Comparison of ENCODE assay signal across 9 mouse cellular contexts in genomic region chr11:87756251-87756820, GRCm38 (mm10). TPM values are rescaled to one million over a fixed set of nuclear protein-coding genes. Genes with fewer than 3 reads are reported as not detected.
DNase-seq lines count a peak whose midpoint lies in the region; ATAC-seq and TF ChIP-seq lines count a peak whose summit lies in the region.
"Had no signal": no experiment of that assay in that cellular context is flagged by ENCODE, and none has a peak within 500 bp of the region (broad histone marks: within the 10 kb centered on the region; RNA-seq: fewer than 3 reads in every experiment).

No protein-coding gene starts in this region.

- peaks cover 18% of the 10 kb centered on the region for H3K4me1 ChIP-seq in forebrain, embryonic 12.5 days

- H3K36me3 ChIP-seq in C2C12 (ENCODE audit: control insufficient read depth, insufficient read depth), result peaks cover 9% of the 10 kb centered on the region
- H3K36me3 ChIP-seq in forebrain, embryonic 12.5 days (replicated peaks), result no peaks in the 10 kb centered on the region
- H3K36me3 ChIP-seq: embryonic facial prominence, embryonic 13.5 days had no signal

- TF ChIP-seq CTCF in C2C12 (IDR thresholded peaks at IDR 0.05; ENCODE audit: control insufficient read depth, insufficient read depth, insufficient read length), result no peak

- no peak overlapping the region for H3K4me2 ChIP-seq in forebrain, embryonic 12.5 days
- H3K4me2 ChIP-seq: embryonic facial prominence, embryonic 13.5 days had no signal

- no peak overlapping the region for H3K9ac ChIP-seq in forebrain, embryonic 12.5 days
- H3K9ac ChIP-seq: embryonic facial prominence, embryonic 13.5 days had no signal

- H3K27me3 ChIP-seq in C2C12 (ENCODE audit: control insufficient read depth, insufficient read depth, insufficient read length), result peaks cover 13% of the 10 kb centered on the region
- peaks cover 19% of the 10 kb centered on the region for H3K27me3 ChIP-seq in forebrain, embryonic 12.5 days

- peak overlapping the region; percentile 41 for H3K4me3 ChIP-seq in C2C12 (ENCODE audit: insufficient read depth, poor library complexity, severe bottlenecking)
- H3K4me3 ChIP-seq in forebrain, embryonic 12.5 days (replicated peaks), result no peak overlapping the region
- H3K4me3 ChIP-seq: embryonic facial prominence, embryonic 13.5 days had no signal

- ATAC-seq in megakaryocyte, adult 5-6 weeks (ENCODE audit: poor library complexity, severe bottlenecking), result peak; percentile 22
- ATAC-seq in forebrain, embryonic 12.5 days (ENCODE audit: low FRiP score), result no peak

- intact Hi-C loops in gastrocnemius, postnatal 36 days (cut with DNase I), result no loop called here

- 91% methylated on average over 15 of the region's 15 CpGs for WGBS in forebrain, embryonic 12.5 days

- H3K9me3 ChIP-seq in forebrain, embryonic 12.5 days, result no peaks in the 10 kb centered on the region
- H3K9me3 ChIP-seq: embryonic facial prominence, embryonic 13.5 days had no signal

- peaks cover 15% of the 10 kb centered on the region for H3K79me3 ChIP-seq in C2C12 (ENCODE audit: low read depth)

- DNase-seq in R1 (ENCODE audit: low read depth, low spot score), result peak; percentile 47
- peak; percentile 89 for DNase-seq in induced T-regulatory cell, adult 2 months (ENCODE audit: low read depth)
- DNase-seq in cerebellum, postnatal 4 days (ENCODE audit: low spot score in 2 of 2), result no peak
- no peak for DNase-seq in gastrocnemius, postnatal 36 days
- DNase-seq in neural tube, embryonic 10.5 days (ENCODE audit: extremely low spot score, low spot score), result no peak

- H3K27ac ChIP-seq in forebrain, embryonic 12.5 days, result no peak overlapping the region
- H3K27ac ChIP-seq: embryonic facial prominence, embryonic 13.5 days had no signal

- H3ac ChIP-seq in C2C12 (ENCODE audit: control insufficient read depth, insufficient read length, low read depth), result no peak overlapping the region

- peaks cover 21% of the 10 kb centered on the region for H3K79me2 ChIP-seq in C2C12 (ENCODE audit: control insufficient read depth, insufficient read depth)

TF ChIP-seq in C2C12, 6 proteins besides CTCF, POLR2A, EP300 and RAD21:
- TF ChIP-seq MYOD1 (IDR thresholded peaks at IDR 0.05; ENCODE audit: control insufficient read depth, insufficient read length, low read depth), result no peak

RNA-seq across cellular contexts. Expression of gene Tspoap1, which starts 4.0 kb away (rescaled TPM):
- not detected for polyA plus RNA-seq in C2C12 (2012; fragmentation: generic; extraction: Trizol)
- total RNA-seq in megakaryocyte, adult 5-6 weeks (2015), result 5.4 and 8.0 TPM in 2 replicates
- total RNA-seq in megakaryocyte, adult 5-6 weeks (2017), result 6.1 and 8.6 TPM in 2 replicates
- total RNA-seq in gastrocnemius, postnatal 36 days (2021), result under 1 TPM in 1 of 2 experiments, not detected in 1; 0.13 TPM
- 33.0 and 35.1 TPM in 2 replicates for polyA plus RNA-seq in forebrain, embryonic 12.5 days (2016; fragmentation: Nextera tagmentation; extraction: Ambion mirVana)

RNA-seq across cellular contexts. Expression of gene Supt4a, which starts 19.0 kb away (rescaled TPM):
- polyA plus RNA-seq in C2C12 (2012; fragmentation: generic; extraction: Trizol), result 214 TPM
- 200 and 205 TPM in 2 replicates for total RNA-seq in megakaryocyte, adult 5-6 weeks (2015)
- 58.9 and 59.0 TPM in 2 replicates for total RNA-seq in megakaryocyte, adult 5-6 weeks (2017)
- total RNA-seq in gastrocnemius, postnatal 36 days (2021), result 10 to 100 TPM; 26.8 to 37.6 TPM
- polyA plus RNA-seq in forebrain, embryonic 12.5 days (2016; fragmentation: Nextera tagmentation; extraction: Ambion mirVana), result 118 and 137 TPM in 2 replicates

RNA-seq across cellular contexts. Expression of gene Mpo, which starts 37.0 kb away (rescaled TPM):
- not detected for polyA plus RNA-seq in C2C12 (2012; fragmentation: generic; extraction: Trizol)
- 284 and 331 TPM in 2 replicates for total RNA-seq in megakaryocyte, adult 5-6 weeks (2015)
- 235 and 273 TPM in 2 replicates for total RNA-seq in megakaryocyte, adult 5-6 weeks (2017)
- not detected for total RNA-seq in gastrocnemius, postnatal 36 days (2021)
- polyA plus RNA-seq in forebrain, embryonic 12.5 days (2016; fragmentation: Nextera tagmentation; extraction: Ambion mirVana), result 0.92 and 1.1 TPM in 2 replicates

Comparison
In these comparisons a context has a peak if more than half of its experiments do, and no peak if none do; other contexts are left out.
1. DNase-seq: peak in R1 (single experiment) and induced T-regulatory cell, adult 2 months (single experiment); none in cerebellum, postnatal 4 days (0 of 2), gastrocnemius, postnatal 36 days (0 of 2) and neural tube, embryonic 10.5 days (single experiment).
2. RNA of gene Tspoap1, which starts 4.0 kb away (total RNA-seq): 5.4 to 8.6 TPM in megakaryocyte, adult 5-6 weeks; 0.13 TPM in gastrocnemius, postnatal 36 days; every median in the first group is over 4 times any median in the second.
3. RNA of gene Mpo, which starts 37.0 kb away (total RNA-seq): 235 to 331 TPM in megakaryocyte, adult 5-6 weeks; not detected in gastrocnemius, postnatal 36 days; every median in the first group is over 100 times any median in the second.